Mouse (Mus musculus): ENCODE data around the gene Nrp2.

The Nrp2 gene

GRCm38 (mm10) chr1:62720727-62721705 lies 17.9 kb downstream of the Nrp2 start:
- no peak for DNase-seq (ENCODE audit: low read depth in 1 of 2, low spot score in 2 of 2)

- DNase-seq (ENCODE audit: low read depth in 1 of 2, low spot score in 2 of 2) = no peak
Observed at GRCm38 (mm10) chr1:62721706-62722187, 18.7 kb downstream of the Nrp2 start.

GRCm38 (mm10) chr1:62722526-62722925 lies 19.4 kb downstream of the Nrp2 start:
- no peak for DNase-seq (ENCODE audit: low read depth in 1 of 2, low spot score in 2 of 2)

- no peak for DNase-seq (ENCODE audit: low read depth in 1 of 2, low spot score in 2 of 2)
Observed at GRCm38 (mm10) chr1:62723891-62724290, 20.8 kb downstream of the Nrp2 start.

- DNase-seq (ENCODE audit: low read depth in 1 of 2, low spot score in 2 of 2) = no peak
Observed at GRCm38 (mm10) chr1:62724461-62725021, 21.5 kb downstream of the Nrp2 start.

- DNase-seq (ENCODE audit: low read depth in 1 of 2, low spot score in 2 of 2) = no peak
Observed at GRCm38 (mm10) chr1:62725032-62725678, 22.1 kb downstream of the Nrp2 start.

- no peak for DNase-seq (ENCODE audit: low read depth in 1 of 2, low spot score in 2 of 2)
Observed at GRCm38 (mm10) chr1:62727191-62727590, 24.1 kb downstream of the Nrp2 start.

GRCm38 (mm10) chr1:62728421-62728820 lies 25.3 kb downstream of the Nrp2 start:
- DNase-seq (ENCODE audit: low read depth in 1 of 2, low spot score in 2 of 2) = no peak

- no peak for DNase-seq (ENCODE audit: low read depth in 1 of 2, low spot score in 2 of 2)
Observed at GRCm38 (mm10) chr1:62728926-62729325, 25.8 kb downstream of the Nrp2 start.

- DNase-seq (ENCODE audit: low read depth in 1 of 2, low spot score in 2 of 2) = no peak
Observed at GRCm38 (mm10) chr1:62729345-62730150, 26.5 kb downstream of the Nrp2 start.

- DNase-seq (ENCODE audit: low read depth in 1 of 2, low spot score in 2 of 2) = no peak
Observed at GRCm38 (mm10) chr1:62732036-62732435, 29.0 kb downstream of the Nrp2 start.

- DNase-seq (ENCODE audit: low read depth in 1 of 2, low spot score in 2 of 2) = no peak
Observed at GRCm38 (mm10) chr1:62734420-62734931, 31.4 kb downstream of the Nrp2 start.

GRCm38 (mm10) chr1:62734980-62735379 lies 31.9 kb downstream of the Nrp2 start:
- DNase-seq (ENCODE audit: low read depth in 1 of 2, low spot score in 2 of 2) = no peak

GRCm38 (mm10) chr1:62735835-62736234 lies 32.8 kb downstream of the Nrp2 start:
- DNase-seq (ENCODE audit: low read depth in 1 of 2, low spot score in 2 of 2) = no peak

GRCm38 (mm10) chr1:62736455-62737012 lies 33.4 kb downstream of the Nrp2 start:
- DNase-seq (ENCODE audit: low read depth in 1 of 2, low spot score in 2 of 2) = no peak

- DNase-seq (ENCODE audit: low read depth in 1 of 2, low spot score in 2 of 2) = no peak
Observed at GRCm38 (mm10) chr1:62738165-62738564, 35.1 kb downstream of the Nrp2 start.

GRCm38 (mm10) chr1:62742092-62742491 lies 39.0 kb downstream of the Nrp2 start:
- no peak for DNase-seq (ENCODE audit: low read depth in 1 of 2, low spot score in 2 of 2)

GRCm38 (mm10) chr1:62743064-62743694 lies 40.1 kb downstream of the Nrp2 start:
- no peak for DNase-seq (ENCODE audit: low read depth in 1 of 2, low spot score in 2 of 2)

- DNase-seq (ENCODE audit: low read depth in 1 of 2, low spot score in 2 of 2) = no peak
Observed at GRCm38 (mm10) chr1:62745889-62746288, 42.8 kb downstream of the Nrp2 start.

Data from monocyte, adult 2 months (primary cell).